Mouse (Mus musculus): Measurements from ENCODE around the gene Prrt1. TPM values are rescaled to one million over a fixed set of nuclear protein-coding genes. Genes with fewer than 3 reads are reported as not detected.

Gene Prrt1
- polyA plus RNA-seq, 1 experiment: 194 TPM

GRCm38 (mm10) chr17:34591994-34592375 is 37.3 kb upstream of the Prrt1 start:
- peak overlapping the region; percentile 99 for H3K27ac ChIP-seq (ENCODE audit: insufficient read depth, low read length)
- DNase-seq: peak; percentile 81 to 86
- 0% methylated on average over 23 of the region's 35 CpGs for WGBS
- peak; percentile 66; the same call in 1 of the 2 replicates for TF ChIP-seq POLR2A (IDR thresholded peaks at IDR 0.05; ENCODE audit: borderline replicate concordance, insufficient read depth, low read length)
- TF ChIP-seq CTCF (IDR thresholded peaks at IDR 0.05; ENCODE audit: borderline replicate concordance, insufficient read depth, low read depth, low read length): no peak
- H3K4me3 ChIP-seq (replicated peaks; ENCODE audit: insufficient read depth, low read depth, low read length): peak overlapping the region; percentile 95
- no peaks in the 10 kb centered on the region for H3K27me3 ChIP-seq (ENCODE audit: control insufficient read depth, insufficient read depth, low read length)
- peaks cover 20% of the 10 kb centered on the region for H3K4me1 ChIP-seq (ENCODE audit: control insufficient read depth, insufficient read depth, low read length)

- H3K27me3 ChIP-seq (ENCODE audit: control insufficient read depth, insufficient read depth, low read length): no peaks in the 10 kb centered on the region
- peaks cover 20% of the 10 kb centered on the region for H3K4me1 ChIP-seq (ENCODE audit: control insufficient read depth, insufficient read depth, low read length)
- TF ChIP-seq POLR2A (IDR thresholded peaks at IDR 0.05; ENCODE audit: borderline replicate concordance, insufficient read depth, low read length): peak; percentile 27; the same call in 1 of the 2 replicates
- no peak for TF ChIP-seq CTCF (IDR thresholded peaks at IDR 0.05; ENCODE audit: borderline replicate concordance, insufficient read depth, low read depth, low read length)
- WGBS: under 1% methylated on average over 32 of the region's 32 CpGs
- DNase-seq: peak; percentile 61 to 65
- H3K4me3 ChIP-seq (replicated peaks; ENCODE audit: insufficient read depth, low read depth, low read length): peak overlapping the region; percentile 95
- H3K27ac ChIP-seq (ENCODE audit: insufficient read depth, low read length): peak overlapping the region; percentile 76
Measured at GRCm38 (mm10) chr17:34592581-34593549, 36.5 kb upstream of the Prrt1 start.

- no peaks in the 10 kb centered on the region for H3K27me3 ChIP-seq (ENCODE audit: control insufficient read depth, insufficient read depth, low read length)
- DNase-seq: peak; percentile 22 to 37
- WGBS: 40% methylated on average over 33 of the region's 34 CpGs
- peaks cover 15% of the 10 kb centered on the region for H3K4me1 ChIP-seq (ENCODE audit: control insufficient read depth, insufficient read depth, low read length)
- no peak overlapping the region for H3K27ac ChIP-seq (ENCODE audit: insufficient read depth, low read length)
- TF ChIP-seq POLR2A (IDR thresholded peaks at IDR 0.05; ENCODE audit: borderline replicate concordance, insufficient read depth, low read length) (no peak), CTCF (IDR thresholded peaks at IDR 0.05; ENCODE audit: borderline replicate concordance, insufficient read depth, low read depth, low read length) (no peak)
- peak overlapping the region; percentile 95 for H3K4me3 ChIP-seq (replicated peaks; ENCODE audit: insufficient read depth, low read depth, low read length)
Measured at GRCm38 (mm10) chr17:34593752-34594525, 35.4 kb upstream of the Prrt1 start.

GRCm38 (mm10) chr17:34596098-34596497 is 33.2 kb upstream of the Prrt1 start:
- TF ChIP-seq POLR2A (IDR thresholded peaks at IDR 0.05; ENCODE audit: borderline replicate concordance, insufficient read depth, low read length) (no peak), CTCF (IDR thresholded peaks at IDR 0.05; ENCODE audit: borderline replicate concordance, insufficient read depth, low read depth, low read length) (no peak)
- Histone ChIP-seq H3K4me3 (replicated peaks; ENCODE audit: insufficient read depth, low read depth, low read length) (no peak overlapping the region), H3K27me3 (ENCODE audit: control insufficient read depth, insufficient read depth, low read length) (no peaks in the 10 kb centered on the region), H3K4me1 (ENCODE audit: control insufficient read depth, insufficient read depth, low read length) (peaks cover 5% of the 10 kb centered on the region), H3K27ac (ENCODE audit: insufficient read depth, low read length) (no peak overlapping the region)
- no peak for DNase-seq
- 66% methylated on average over 8 of the region's 8 CpGs for WGBS

- 25% methylated on average over 6 of the region's 6 CpGs for WGBS
- Histone ChIP-seq H3K27ac (ENCODE audit: insufficient read depth, low read length) (no peak within 1 kb of the TSS), H3K27me3 (ENCODE audit: control insufficient read depth, insufficient read depth, low read length) (no peaks in the 10 kb centered on the region), H3K4me3 (replicated peaks; ENCODE audit: insufficient read depth, low read depth, low read length) (no peak within 1 kb of the TSS), H3K4me1 (ENCODE audit: control insufficient read depth, insufficient read depth, low read length) (no peaks in the 10 kb centered on the region; the same call in 1 of the 2 replicates)
- TF ChIP-seq CTCF (IDR thresholded peaks at IDR 0.05; ENCODE audit: borderline replicate concordance, insufficient read depth, low read depth, low read length) (no peak), POLR2A (IDR thresholded peaks at IDR 0.05; ENCODE audit: borderline replicate concordance, insufficient read depth, low read length) (no peak)
- DNase-seq: no peak
Measured at GRCm38 (mm10) chr17:34597566-34598095, 31.7 kb upstream of the Prrt1 start, which contains the start of gene Ager. Gene Ager, plus strand, starts transcription at chr17:34597862.

- DNase-seq: peak in 1 of 2 experiments; percentile 16
- TF ChIP-seq CTCF (IDR thresholded peaks at IDR 0.05; ENCODE audit: borderline replicate concordance, insufficient read depth, low read depth, low read length) (no peak), POLR2A (IDR thresholded peaks at IDR 0.05; ENCODE audit: borderline replicate concordance, insufficient read depth, low read length) (no peak)
- Histone ChIP-seq H3K27me3 (ENCODE audit: control insufficient read depth, insufficient read depth, low read length) (no peaks in the 10 kb centered on the region), H3K4me1 (ENCODE audit: control insufficient read depth, insufficient read depth, low read length) (no peaks in the 10 kb centered on the region), H3K4me3 (replicated peaks; ENCODE audit: insufficient read depth, low read depth, low read length) (no peak overlapping the region), H3K27ac (ENCODE audit: insufficient read depth, low read length) (no peak overlapping the region)
- 61% methylated on average over 9 of the region's 9 CpGs for WGBS
Measured at GRCm38 (mm10) chr17:34599891-34600290, 29.4 kb upstream of the Prrt1 start.

- WGBS: 82% methylated on average over 12 of the region's 12 CpGs
- Histone ChIP-seq H3K4me3 (replicated peaks; ENCODE audit: insufficient read depth, low read depth, low read length) (no peak overlapping the region), H3K27ac (ENCODE audit: insufficient read depth, low read length) (no peak overlapping the region), H3K4me1 (ENCODE audit: control insufficient read depth, insufficient read depth, low read length) (no peaks in the 10 kb centered on the region; the same call in 1 of the 2 replicates), H3K27me3 (ENCODE audit: control insufficient read depth, insufficient read depth, low read length) (no peaks in the 10 kb centered on the region)
- peak in 1 of 2 experiments; percentile 22 for DNase-seq
- TF ChIP-seq CTCF (IDR thresholded peaks at IDR 0.05; ENCODE audit: borderline replicate concordance, insufficient read depth, low read depth, low read length): no peak
- no peak for TF ChIP-seq POLR2A (IDR thresholded peaks at IDR 0.05; ENCODE audit: borderline replicate concordance, insufficient read depth, low read length)
Measured at GRCm38 (mm10) chr17:34601796-34602195, 27.5 kb upstream of the Prrt1 start.

Data from cerebellum, adult 2 months (tissue).